Mouse (Mus musculus) colon, adult 2 months (tissue): ENCODE results near the gene Dusp10. TPM values are rescaled to one million over a fixed set of nuclear protein-coding genes. Genes with fewer than 3 reads are reported as not detected.

ENCODE experiments used
- polyA plus RNA-seq: library from polyadenylated mRNA; depleted of rRNA; stranded (reverse); fragments of >200 nt; gene quantifications from 2 replicates; pipeline ENCODE4 v1.2.3, GENCODE M21; 2012; rRNA removed

Dusp10 gene
- 15.0 and 16.5 TPM in 2 replicates for polyA plus RNA-seq

DNA sequence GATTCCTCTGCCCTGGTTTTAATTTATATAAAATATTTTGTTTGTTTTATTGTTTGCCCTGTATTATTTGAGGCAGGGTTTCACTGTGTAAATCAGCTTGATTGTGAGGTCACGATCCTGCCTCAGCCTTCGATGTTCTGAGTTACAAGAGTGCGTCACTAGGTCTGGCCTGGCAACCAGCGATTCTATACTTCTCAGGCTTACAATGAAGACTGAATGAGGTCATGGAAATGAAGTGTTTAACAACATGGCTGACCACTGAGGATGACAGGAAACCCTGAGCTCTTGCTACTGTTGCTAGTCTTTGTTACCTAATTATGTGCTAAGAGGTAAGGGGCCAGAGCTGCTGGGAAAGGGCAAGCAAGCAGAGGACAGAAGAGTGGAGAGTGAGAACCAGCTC is at the start of gene Dusp10:
Dusp10 (plus strand) TSS at position 197 of the 400 bp plus-strand sequence.

DNA sequence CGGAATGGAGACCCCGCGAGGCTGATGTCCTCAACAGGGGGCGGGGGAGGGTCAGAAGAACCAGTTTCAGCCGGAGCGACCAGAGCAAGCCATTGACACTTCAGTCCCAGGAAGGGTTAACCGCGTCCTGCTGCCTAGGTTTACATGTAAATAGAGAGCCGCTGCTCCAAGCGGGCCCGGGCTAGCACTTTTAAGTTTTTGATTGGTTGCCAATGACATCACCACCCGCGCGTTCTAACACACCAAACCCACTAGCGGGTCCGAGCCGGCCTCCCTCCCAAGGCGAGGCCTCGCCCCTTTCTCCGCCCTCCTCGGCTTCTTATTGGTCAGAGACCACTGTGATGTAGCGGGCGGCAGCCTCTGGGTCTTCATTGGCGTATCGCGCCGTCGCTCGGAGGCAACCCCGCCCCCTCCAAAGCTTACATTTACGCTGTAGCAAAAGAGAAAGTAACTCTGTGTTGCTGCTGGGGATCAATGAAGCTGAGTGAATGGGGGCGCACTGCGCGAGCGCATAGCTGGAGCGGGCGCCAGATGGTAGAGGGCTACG is 21.0 kb downstream of the Dusp10 start, which contains the start of gene 1700056E22Rik:
1700056E22Rik (minus strand) TSS at position 291 of the 547 bp plus-strand sequence.

Other genes starting within 250 kb of the Dusp10 start
- gene 1700056E22Rik, start 21.0 kb downstream of the Dusp10 start, polyA plus RNA-seq, result 1.7 and 1.9 TPM in 2 replicates